Mouse (Mus musculus) liver, postnatal 0 days (tissue): Measurements from ENCODE around the gene Ptprs.

ENCODE experiments used
- CTCF ChIP-seq: sonication (generic); IDR thresholded peaks from 2 replicates; pipeline ENCODE4 v1.5.1; 2016; ENCODE audit warnings: antibody characterized with exemption, low read depth
- EP300 ChIP-seq: IDR thresholded peaks from 2 replicates; pipeline ENCODE4 v1.6.1; 2016; ENCODE audit warnings: antibody characterized with exemption, low read depth, mild to moderate bottlenecking

DNA sequence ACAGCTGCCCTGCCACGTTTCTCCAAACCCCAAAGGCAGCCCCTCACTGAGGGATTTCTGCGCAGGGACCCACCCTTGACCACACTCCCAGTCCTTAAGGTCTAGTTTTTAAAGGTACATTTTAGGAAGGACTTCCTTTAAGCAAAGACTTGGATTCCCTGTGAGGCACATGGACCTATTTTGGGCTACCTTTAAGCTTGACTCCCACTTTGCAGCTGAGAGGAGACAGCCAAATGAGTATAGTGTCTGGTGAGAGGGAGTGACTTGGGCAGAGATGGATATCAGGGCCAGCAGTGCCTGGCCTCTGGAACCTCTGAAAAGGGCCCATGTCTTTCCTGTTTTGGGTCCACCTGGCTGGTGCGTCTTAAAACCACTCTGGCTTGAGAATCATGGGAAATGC is 50.3 kb downstream of the Ptprs start:
- TF ChIP-seq EP300, result no peak
- TF ChIP-seq CTCF, result no peak
